Mouse (Mus musculus) heart, embryonic 15.5 days (tissue): ENCODE results near the gene Gna11. TPM values are rescaled to one million over a fixed set of nuclear protein-coding genes. Genes with fewer than 3 reads are reported as not detected.

Source experiments
- ATAC-seq: fragments of 200-750 bp; cut with Nextera tagmentation; replicated peaks from 2 replicates; pipeline ENCODE4 v1.8.0; 2017; ENCODE audit warnings: low read depth, moderate TSS enrichment; ENCODE audit not compliant: insufficient number of reproducible peaks, insufficient read depth, low FRiP score
- H3K27ac ChIP-seq: fragments of 300-500 bp; sonication (generic); 2 replicates; pipeline ENCODE4 v1.5.1; 2015; ENCODE audit warnings: mild to moderate bottlenecking, inconsistent platforms
- H3K27me3 ChIP-seq: fragments of 300-500 bp; sonication (generic); 2 replicates; pipeline ENCODE4 v1.6.1; 2015; ENCODE audit warnings: inconsistent platforms
- H3K36me3 ChIP-seq: fragments of 300-500 bp; sonication (generic); 2 replicates; pipeline ENCODE4 v1.6.1; 2015; ENCODE audit warnings: mild to moderate bottlenecking, inconsistent platforms
- H3K4me1 ChIP-seq: fragments of 300-500 bp; sonication (generic); replicated peaks from 2 replicates; pipeline ENCODE4 v1.6.1; 2015; ENCODE audit warnings: inconsistent platforms
- H3K4me2 ChIP-seq: fragments of 300-500 bp; sonication (generic); 2 replicates; pipeline ENCODE4 v1.6.1; 2015; ENCODE audit warnings: inconsistent platforms, mild to moderate bottlenecking, moderate library complexity
- H3K4me3 ChIP-seq: fragments of 300-500 bp; sonication (generic); 2 replicates; pipeline ENCODE4 v1.5.1; 2015; ENCODE audit warnings: mild to moderate bottlenecking, inconsistent platforms
- H3K9ac ChIP-seq: fragments of 300-500 bp; sonication (generic); 2 replicates; pipeline ENCODE4 v1.6.1; 2015; ENCODE audit warnings: mild to moderate bottlenecking, inconsistent platforms
- H3K9me3 ChIP-seq: fragments of 300-500 bp; sonication (generic); replicated peaks from 2 replicates; pipeline ENCODE4 v1.6.1; 2016; ENCODE audit warnings: inconsistent platforms
- WGBS: fragments of 180-500 bp; shearing (Covaris S2); methylation state at CpG from one replicate; pipeline ENCODE4 v1.1.7; 2015; ENCODE audit warnings: mixed read lengths; 5-methylcytosine and 5-hydroxymethylcytosine counted together
- polyA plus RNA-seq: library from polyadenylated mRNA; unstranded; fragments of >200 nt; fragmentation: Nextera tagmentation; extraction: Ambion mirVana; gene quantifications from 2 replicates; pipeline ENCODE4 v1.2.1, GENCODE M21; 2015

The Gna11 gene
- polyA plus RNA-seq, 1 experiment from 2014 or later = 52.1 TPM

DNA sequence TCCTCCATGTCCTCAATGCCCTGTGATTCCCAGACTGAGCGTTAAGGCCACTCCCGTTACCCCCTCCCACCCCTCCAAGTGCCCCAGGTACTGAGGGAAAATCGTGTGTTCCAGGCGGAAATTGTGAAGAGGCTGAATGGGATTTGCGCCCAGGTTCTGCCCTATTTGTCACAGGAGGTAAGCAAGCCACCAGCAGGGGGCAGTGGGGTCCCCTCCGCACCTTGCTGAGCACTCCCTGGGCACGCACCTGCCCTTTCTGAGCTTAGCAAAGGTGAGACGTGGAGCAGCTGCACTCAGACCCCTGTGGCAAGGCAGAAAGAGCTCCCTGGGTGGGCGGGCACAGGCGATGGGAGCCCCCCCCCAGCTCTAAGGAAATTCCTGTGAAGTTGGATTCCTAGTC is 19.7 kb upstream of the Gna11 start:
- no peak overlapping the region for H3K9ac ChIP-seq
- no peak for ATAC-seq
- H3K9me3 ChIP-seq = no peaks in the 10 kb centered on the region
- H3K4me1 ChIP-seq = peaks cover 71% of the 10 kb centered on the region
- H3K36me3 ChIP-seq = peaks cover 40% of the 10 kb centered on the region
- H3K4me2 ChIP-seq = peak overlapping the region; percentile 59
- H3K4me3 ChIP-seq = no peak overlapping the region
- H3K27ac ChIP-seq = peak overlapping the region; percentile 79
- 36% methylated on average over 10 of the region's 10 CpGs for WGBS
- no peaks in the 10 kb centered on the region for H3K27me3 ChIP-seq

DNA sequence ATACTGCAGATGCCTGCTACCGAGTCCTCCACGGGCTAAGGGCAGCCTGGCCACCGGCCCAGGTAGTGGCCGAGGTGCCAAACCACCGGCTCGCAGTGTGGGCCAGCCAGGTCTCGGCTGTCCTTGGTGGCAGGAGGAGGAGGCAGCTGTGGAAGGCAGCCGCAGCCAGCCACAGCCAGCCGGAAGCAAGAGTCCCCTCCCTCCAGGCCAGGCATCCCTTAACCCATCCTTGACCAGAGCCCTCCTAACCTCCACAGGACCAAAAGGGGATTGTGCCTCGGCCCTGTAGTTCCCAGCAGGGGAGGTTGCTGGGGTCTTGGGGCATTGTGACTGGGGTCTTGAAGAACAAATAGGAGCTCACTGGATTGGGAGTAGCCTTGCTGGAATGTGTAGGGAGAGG is 19.2 kb upstream of the Gna11 start:
- 2% methylated on average over 10 of the region's 10 CpGs for WGBS
- ATAC-seq = no peak
- no peaks in the 10 kb centered on the region for H3K9me3 ChIP-seq
- H3K27me3 ChIP-seq = no peaks in the 10 kb centered on the region
- H3K4me3 ChIP-seq = peak overlapping the region; percentile 41
- H3K4me1 ChIP-seq = peaks cover 66% of the 10 kb centered on the region
- H3K9ac ChIP-seq = peak overlapping the region; percentile 58
- H3K4me2 ChIP-seq = peak overlapping the region; percentile 59
- H3K27ac ChIP-seq = peak overlapping the region; percentile 79
- H3K36me3 ChIP-seq = peaks cover 40% of the 10 kb centered on the region

DNA sequence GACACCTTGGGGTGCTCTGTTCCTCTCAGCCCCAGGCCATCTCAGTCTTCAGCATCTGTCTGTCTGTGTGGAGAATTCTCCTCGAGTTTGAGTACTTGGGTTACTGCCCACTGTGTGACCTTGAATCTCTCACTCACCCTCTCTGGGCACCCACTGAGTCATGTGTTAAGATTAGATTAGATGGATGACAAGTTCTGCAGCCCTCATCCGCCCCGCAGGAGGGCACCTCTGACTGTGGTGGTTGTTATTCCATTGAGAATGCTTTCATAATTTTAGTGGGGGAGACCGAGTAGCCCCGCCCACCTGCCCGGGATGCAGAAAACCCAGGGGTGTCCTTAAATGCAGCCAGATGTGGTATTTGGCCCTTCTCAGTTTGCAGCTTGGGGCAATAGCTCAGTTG is 18.5 kb upstream of the Gna11 start:
- no peaks in the 10 kb centered on the region for H3K27me3 ChIP-seq
- 45% methylated on average over 6 of the region's 6 CpGs for WGBS
- H3K27ac ChIP-seq = peak overlapping the region; percentile 79
- H3K36me3 ChIP-seq = peaks cover 40% of the 10 kb centered on the region
- H3K4me3 ChIP-seq = peak overlapping the region; percentile 41
- ATAC-seq = no peak
- peaks cover 64% of the 10 kb centered on the region for H3K4me1 ChIP-seq
- peak overlapping the region; percentile 59 for H3K4me2 ChIP-seq
- no peaks in the 10 kb centered on the region for H3K9me3 ChIP-seq
- peak overlapping the region; percentile 58 for H3K9ac ChIP-seq

DNA sequence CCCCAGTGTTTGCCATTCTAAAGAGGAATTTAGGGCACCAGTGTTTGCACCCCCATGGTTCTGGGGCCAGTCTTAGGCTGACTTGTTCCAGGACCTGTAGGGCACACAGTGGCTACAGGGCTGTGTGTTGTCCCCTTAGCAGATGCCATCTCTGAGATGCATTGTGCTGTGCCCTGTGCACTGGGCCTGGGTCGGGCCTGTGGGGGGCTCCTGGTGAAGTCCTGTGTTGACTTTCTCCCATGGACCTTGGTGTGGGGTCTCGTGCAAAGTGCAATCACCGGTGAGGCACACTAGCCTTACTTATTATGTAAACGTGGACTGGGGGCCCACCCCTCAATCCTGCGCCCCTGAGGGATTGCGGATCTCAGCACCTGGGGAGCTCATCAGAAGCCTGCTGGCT is 17.4 kb upstream of the Gna11 start:
- Histone ChIP-seq H3K4me2 (peak overlapping the region; percentile 14; the same call in 1 of the 2 replicates), H3K36me3 (peaks cover 40% of the 10 kb centered on the region), H3K27ac (no peak overlapping the region), H3K9me3 (no peaks in the 10 kb centered on the region), H3K4me3 (no peak overlapping the region), H3K27me3 (no peaks in the 10 kb centered on the region), H3K4me1 (peaks cover 56% of the 10 kb centered on the region), H3K9ac (0 out of 2 replicates have a peak overlapping the region, but pooled peaks have one; percentile 12)
- WGBS = 82% methylated on average over 6 of the region's 6 CpGs
- no peak for ATAC-seq

DNA sequence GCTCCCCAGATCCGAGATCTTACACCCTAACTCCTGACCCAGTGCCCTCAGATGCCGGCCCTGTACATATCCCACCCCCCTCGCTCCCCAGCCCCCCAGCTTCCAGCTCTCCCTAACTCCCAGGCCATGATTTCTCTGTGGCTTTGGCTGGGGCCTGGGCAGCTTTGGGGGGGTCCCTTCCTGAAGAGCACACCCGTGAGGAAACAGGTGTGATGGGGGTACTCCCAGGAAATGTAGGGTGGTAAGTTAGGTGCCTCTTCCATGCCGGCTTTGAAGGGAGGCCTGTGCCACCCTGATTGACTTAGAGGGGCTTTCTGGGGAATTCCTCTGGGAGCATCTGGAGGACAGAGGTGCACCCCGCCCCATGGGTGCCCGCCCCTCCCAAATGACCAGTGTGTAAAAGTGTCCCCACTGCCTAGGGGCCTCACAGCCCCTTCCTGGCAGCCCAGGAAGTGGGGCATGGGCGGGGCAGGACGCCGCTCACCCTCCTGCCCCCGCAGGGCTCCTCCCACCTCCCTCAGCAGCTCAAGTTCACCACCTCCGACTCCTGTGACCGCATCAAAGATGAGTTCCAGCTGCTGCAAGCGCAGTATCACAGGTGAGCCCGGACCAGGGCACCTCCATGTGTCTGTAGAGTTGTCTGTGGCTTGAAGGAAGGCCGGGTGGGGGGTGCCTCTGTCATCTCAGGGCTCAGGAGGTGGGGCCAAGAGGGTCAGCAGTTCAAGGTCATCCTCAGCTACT is 15.9 kb upstream of the Gna11 start:
- peaks cover 30% of the 10 kb centered on the region for H3K36me3 ChIP-seq
- H3K9me3 ChIP-seq = no peaks in the 10 kb centered on the region
- no peaks in the 10 kb centered on the region for H3K27me3 ChIP-seq
- peak overlapping the region; percentile 97 for H3K4me3 ChIP-seq
- H3K4me1 ChIP-seq = peaks cover 52% of the 10 kb centered on the region
- peak overlapping the region; percentile 99 for H3K9ac ChIP-seq
- H3K4me2 ChIP-seq = peak overlapping the region; percentile 96
- WGBS = 7% methylated on average over 16 of the region's 16 CpGs
- peak overlapping the region; percentile 95 for H3K27ac ChIP-seq
- ATAC-seq = peak; percentile 8; the same call in 1 of the 2 replicates

DNA sequence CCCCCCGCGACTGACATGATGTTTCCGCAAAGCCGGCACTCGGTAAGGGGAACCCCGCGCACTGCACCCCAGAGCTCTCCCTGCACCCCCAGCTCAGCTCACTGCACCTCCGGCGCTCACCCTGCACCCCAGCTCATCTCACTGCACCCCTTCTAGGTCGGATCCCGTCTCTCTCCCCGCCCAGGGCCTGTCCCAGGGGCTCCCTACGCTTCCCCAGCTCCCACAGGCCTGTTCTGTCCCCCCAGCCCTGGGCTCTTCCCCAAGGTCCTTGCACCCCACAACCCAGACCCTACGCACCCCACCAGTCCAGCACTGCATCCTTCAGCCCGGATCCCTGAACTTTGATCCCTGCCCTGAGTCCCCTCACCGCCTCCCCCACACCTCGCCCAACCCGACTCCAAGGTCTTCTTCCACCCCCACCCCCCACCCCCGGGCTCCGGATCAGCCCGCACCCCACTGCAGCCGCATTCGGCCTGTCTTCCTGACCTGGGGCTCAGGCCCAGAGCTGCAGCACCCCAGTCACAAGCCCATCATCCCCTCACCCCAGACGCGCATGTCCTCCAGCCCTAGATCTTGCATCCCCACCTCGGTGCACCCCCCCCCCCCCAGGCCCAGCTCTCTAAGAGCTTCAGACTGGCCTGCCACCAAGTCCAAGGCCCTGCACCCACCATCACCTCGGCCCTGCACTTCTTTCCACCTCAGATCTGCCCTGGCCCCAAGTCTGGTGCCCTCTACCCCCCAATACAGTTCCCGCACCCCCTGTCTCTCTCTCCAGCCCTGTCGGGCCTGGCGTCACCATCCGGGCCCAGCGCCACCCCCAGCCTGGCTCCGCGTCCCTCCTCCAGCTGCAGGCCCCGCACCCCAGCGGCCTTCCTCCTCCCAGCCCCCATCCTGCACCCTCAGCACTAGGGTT is 14.9 kb upstream of the Gna11 start:
- peaks cover 19% of the 10 kb centered on the region for H3K36me3 ChIP-seq
- WGBS = under 1% methylated on average over 29 of the region's 36 CpGs
- no peaks in the 10 kb centered on the region for H3K9me3 ChIP-seq
- peak overlapping the region; percentile 97 for H3K4me3 ChIP-seq
- H3K27ac ChIP-seq = peak overlapping the region; percentile 95
- ATAC-seq = peak; percentile 28
- peaks cover 47% of the 10 kb centered on the region for H3K4me1 ChIP-seq
- no peaks in the 10 kb centered on the region for H3K27me3 ChIP-seq
- H3K9ac ChIP-seq = peak overlapping the region; percentile 99
- H3K4me2 ChIP-seq = peak overlapping the region; percentile 96

DNA sequence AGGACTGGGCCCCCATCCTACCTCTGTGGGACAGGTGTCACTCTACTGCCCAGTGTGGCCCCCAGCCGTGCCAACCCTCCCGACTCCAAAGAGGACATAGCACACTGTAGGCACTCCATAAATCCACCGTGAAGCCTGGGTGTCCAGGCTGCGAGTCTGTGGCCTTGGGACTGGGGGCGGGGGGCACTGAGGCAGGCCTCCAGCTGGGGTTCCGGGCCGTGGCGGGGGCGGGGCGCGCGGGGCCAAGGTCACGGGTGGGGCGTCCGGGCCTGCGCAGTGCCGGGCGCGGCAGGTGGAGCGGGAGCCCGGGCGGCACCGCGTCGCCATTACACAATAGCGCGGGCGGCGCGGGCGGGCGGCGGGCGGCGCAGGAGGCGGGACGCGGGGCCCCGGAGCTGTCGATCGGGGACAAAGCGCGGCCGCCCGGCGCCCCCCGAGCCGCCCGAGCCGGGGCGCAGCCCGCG is 14.2 kb upstream of the Gna11 start, which contains the start of gene Aes:
Gene Aes (plus strand): TSS at position 326 of the 464 bp plus-strand sequence.
- H3K27me3 ChIP-seq = no peaks in the 10 kb centered on the region
- peaks cover 40% of the 10 kb centered on the region for H3K4me1 ChIP-seq
- peak within 1 kb of the TSS; percentile 97 for H3K4me3 ChIP-seq
- H3K9me3 ChIP-seq = no peaks in the 10 kb centered on the region
- H3K36me3 ChIP-seq = peaks cover 13% of the 10 kb centered on the region
- 0% methylated on average over 31 of the region's 53 CpGs for WGBS
- H3K4me2 ChIP-seq = peak within 1 kb of the TSS; percentile 96
- ATAC-seq = peak; percentile 69
- peak within 1 kb of the TSS; percentile 95 for H3K27ac ChIP-seq
- peak within 1 kb of the TSS; percentile 99 for H3K9ac ChIP-seq

DNA sequence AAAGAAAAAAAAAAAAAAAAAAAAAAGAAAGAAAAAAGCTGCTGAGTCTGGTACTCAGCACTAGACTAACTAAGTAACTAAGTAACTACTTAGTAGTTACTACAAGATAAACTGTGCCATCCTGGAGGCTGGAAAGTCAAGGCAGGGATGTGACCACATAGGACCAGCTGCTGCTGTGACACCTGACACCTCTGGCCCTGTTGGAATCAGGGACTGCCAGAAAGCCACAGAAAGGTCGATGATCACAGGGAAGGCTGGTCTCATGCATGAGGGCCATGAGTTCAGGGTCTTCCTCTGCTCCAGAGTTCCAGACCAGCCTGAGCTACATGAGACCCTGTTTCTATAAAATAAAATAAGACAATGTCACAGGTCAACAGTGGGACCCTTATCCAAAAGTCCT is 12.5 kb upstream of the Gna11 start:
- no peak for ATAC-seq
- H3K4me2 ChIP-seq = no peak overlapping the region
- H3K9ac ChIP-seq = no peak overlapping the region
- no peaks in the 10 kb centered on the region for H3K27me3 ChIP-seq
- H3K4me3 ChIP-seq = no peak overlapping the region
- H3K4me1 ChIP-seq = peaks cover 24% of the 10 kb centered on the region
- 0 out of 2 replicates have a peak, but pooled peaks cover 2% of the 10 kb centered on the region for H3K9me3 ChIP-seq
- no peak overlapping the region for H3K27ac ChIP-seq
- peaks cover 10% of the 10 kb centered on the region for H3K36me3 ChIP-seq
- WGBS = 38% methylated on average over 1 of the region's 1 CpGs

DNA sequence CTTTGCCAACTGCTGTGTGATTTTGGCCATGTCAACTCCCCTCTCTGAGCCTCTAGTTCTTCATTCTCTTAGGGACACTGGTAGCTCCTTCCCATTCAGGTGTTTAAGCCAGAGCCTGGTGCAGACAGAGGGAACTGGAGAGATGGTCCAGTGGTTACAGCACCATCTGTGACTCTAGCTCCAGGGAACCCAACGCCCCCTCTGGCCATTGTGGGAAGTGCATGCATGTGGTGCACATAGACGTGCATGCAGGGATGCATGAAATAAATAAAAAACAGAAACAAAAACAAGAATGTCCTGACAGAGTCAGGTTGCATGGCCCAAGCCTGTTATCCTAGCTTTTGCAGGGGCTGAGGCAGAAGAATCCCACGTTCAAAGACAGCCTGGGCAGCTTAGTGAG is 11.3 kb upstream of the Gna11 start:
- Histone ChIP-seq H3K4me3 (no peak overlapping the region), H3K36me3 (peaks cover 3% of the 10 kb centered on the region), H3K9me3 (0 out of 2 replicates have a peak, but pooled peaks cover 2% of the 10 kb centered on the region), H3K27me3 (no peaks in the 10 kb centered on the region), H3K4me1 (peaks cover 20% of the 10 kb centered on the region), H3K27ac (no peak overlapping the region), H3K4me2 (no peak overlapping the region), H3K9ac (no peak overlapping the region)
- WGBS = 73% methylated on average over 3 of the region's 3 CpGs
- no peak for ATAC-seq

DNA sequence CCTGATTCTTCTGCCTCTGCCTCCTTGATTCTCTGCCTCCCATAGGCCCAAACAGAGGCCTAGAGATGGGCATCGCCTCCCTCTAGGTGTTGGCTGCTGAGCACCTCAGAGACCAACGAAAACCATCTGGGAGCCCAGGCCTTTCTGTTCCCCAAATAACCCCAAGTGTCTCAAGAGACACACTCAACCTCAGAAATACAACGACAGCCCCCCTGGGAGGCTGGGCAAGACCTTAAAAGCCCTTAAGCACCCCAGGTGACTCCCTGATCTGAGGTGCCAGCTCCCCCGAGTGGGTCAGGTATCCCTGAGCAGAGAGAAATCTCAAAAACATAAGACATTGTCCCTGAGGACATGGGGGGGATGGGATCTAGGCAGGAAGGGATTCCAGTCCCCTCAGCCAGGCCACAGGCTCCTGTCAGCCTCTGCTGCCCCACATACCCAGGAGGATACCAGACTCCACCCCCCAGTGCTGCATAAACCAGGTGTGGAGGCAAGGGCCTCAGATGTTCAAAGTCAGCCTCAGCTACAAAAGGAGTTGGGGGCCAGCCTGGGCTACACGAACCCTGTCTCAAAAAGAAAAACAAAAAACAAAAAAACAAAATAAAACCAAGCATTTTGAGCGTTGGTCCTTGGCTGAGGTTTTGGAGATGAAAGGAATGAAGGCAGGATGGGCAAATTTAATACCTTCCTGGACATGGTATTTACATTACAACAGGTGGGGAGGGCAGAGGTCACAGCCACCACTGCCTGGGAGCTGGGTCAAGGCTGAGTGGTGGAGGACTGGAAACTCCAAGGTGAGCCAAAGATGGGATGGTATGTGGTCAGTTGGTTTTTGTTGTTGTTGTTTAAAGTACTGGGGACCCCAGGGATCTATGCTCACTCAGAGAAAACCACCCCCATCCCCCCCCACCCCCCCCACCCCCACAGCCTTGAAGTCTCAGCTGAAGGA is 9.1 kb upstream of the Gna11 start:
- Histone ChIP-seq H3K27ac (no peak overlapping the region), H3K36me3 (no peaks in the 10 kb centered on the region), H3K9ac (no peak overlapping the region), H3K9me3 (0 out of 2 replicates have a peak, but pooled peaks cover 2% of the 10 kb centered on the region), H3K4me2 (no peak overlapping the region), H3K27me3 (no peaks in the 10 kb centered on the region), H3K4me1 (peaks cover 12% of the 10 kb centered on the region), H3K4me3 (no peak overlapping the region)
- no peak for ATAC-seq
- 75% methylated on average over 6 of the region's 6 CpGs for WGBS
